Mouse (Mus musculus) testis, postnatal 14 days (tissue): Measurements from ENCODE around the gene Crk.

Experiments
- DNase-seq: peaks from one replicate; pipeline ENCODE4 v3.0.0; 2021; ENCODE audit warnings: low spot score

Crk gene

GRCm38 (mm10) chr11:75655621-75656545 lies 23.2 kb upstream of the Crk start:
- DNase-seq, result peak; percentile 82

GRCm38 (mm10) chr11:75656621-75657590 lies 22.2 kb upstream of the Crk start:
- DNase-seq, result peak; percentile 8

- no peak for DNase-seq
These were observed 21.2 kb upstream of the Crk start for GRCm38 (mm10) chr11:75657841-75658240.

- DNase-seq, result no peak
These were observed 20.7 kb upstream of the Crk start for GRCm38 (mm10) chr11:75658311-75658710.

GRCm38 (mm10) chr11:75658996-75659750 lies 19.9 kb upstream of the Crk start:
- peak; percentile 5 for DNase-seq

- no peak for DNase-seq
These were observed 18.9 kb upstream of the Crk start for GRCm38 (mm10) chr11:75660081-75660590.

GRCm38 (mm10) chr11:75660941-75661800 lies 17.9 kb upstream of the Crk start:
- peak; percentile 5 for DNase-seq

GRCm38 (mm10) chr11:75662131-75662530 lies 16.9 kb upstream of the Crk start:
- no peak for DNase-seq

GRCm38 (mm10) chr11:75666296-75666695 lies 12.8 kb upstream of the Crk start:
- no peak for DNase-seq

GRCm38 (mm10) chr11:75668621-75669020 lies 10.4 kb upstream of the Crk start:
- DNase-seq, result no peak

- no peak for DNase-seq
These were observed 9.7 kb upstream of the Crk start for GRCm38 (mm10) chr11:75669176-75669852.

GRCm38 (mm10) chr11:75669853-75670200 lies 9.2 kb upstream of the Crk start:
- no peak for DNase-seq

- DNase-seq, result no peak
These were observed 7.5 kb upstream of the Crk start for GRCm38 (mm10) chr11:75671426-75672180.

GRCm38 (mm10) chr11:75673411-75673810 lies 5.6 kb upstream of the Crk start:
- DNase-seq, result no peak

- DNase-seq, result no peak
These were observed 4.2 kb upstream of the Crk start for GRCm38 (mm10) chr11:75674875-75675274.

- no peak for DNase-seq
These were observed 945 bp upstream of the Crk start for GRCm38 (mm10) chr11:75677881-75678746.

- peak; percentile 78 for DNase-seq
These were observed 546 bp downstream of the Crk start for GRCm38 (mm10) chr11:75679439-75680171.

- DNase-seq, result no peak
These were observed 5.4 kb downstream of the Crk start for GRCm38 (mm10) chr11:75684462-75684861.
